27 mouse cellular contexts compared by ENCODE assay signal in genomic region chr1:182054651-182055050, GRCm38 (mm10). TPM values are rescaled to one million over a fixed set of nuclear protein-coding genes. Genes with fewer than 3 reads are reported as not detected.
DNase-seq lines count a peak whose midpoint lies in the region; ATAC-seq and TF ChIP-seq lines count a peak whose summit lies in the region.
"Had no signal": no experiment of that assay in that cellular context is flagged by ENCODE, and none has a peak within 500 bp of the region (broad histone marks: within the 10 kb centered on the region; RNA-seq: fewer than 3 reads in every experiment).

No protein-coding gene starts in this region.

- WGBS in heart, postnatal 0 days: 76% methylated on average over 6 of the region's 6 CpGs
- 82% methylated on average over 6 of the region's 6 CpGs for WGBS in embryonic facial prominence, embryonic 13.5 days

- H3K27ac ChIP-seq in gastrocnemius, adult 2 months: peak overlapping the region; percentile 82
- H3K27ac ChIP-seq in heart, postnatal 0 days (ENCODE audit: low read depth): peak overlapping the region; percentile 16; the same call in 1 of the 2 replicates
- peak overlapping the region; percentile 18; the same call in 1 of the 2 replicates for H3K27ac ChIP-seq in embryonic facial prominence, embryonic 13.5 days
- H3K27ac ChIP-seq: left cerebral cortex, adult 2 months; liver, embryonic 14.5 days; stomach, embryonic 15.5 days had no signal

- peak overlapping the region; percentile 18 for H3K4me3 ChIP-seq in gastrocnemius, adult 2 months
- H3K4me3 ChIP-seq in heart, postnatal 0 days (ENCODE audit: low read depth, low read length): no peak overlapping the region
- H3K4me3 ChIP-seq in embryonic facial prominence, embryonic 13.5 days: no peak overlapping the region
- H3K4me3 ChIP-seq: hindbrain, embryonic 13.5 days; left cerebral cortex, adult 2 months; stomach, embryonic 15.5 days had no signal

- no peak for TF ChIP-seq CTCF in gastrocnemius, adult 2 months (IDR thresholded peaks at IDR 0.05)
- TF ChIP-seq CTCF in heart, postnatal 0 days (IDR thresholded peaks at IDR 0.05; ENCODE audit: low read depth): no peak

- no peak for ATAC-seq in heart, postnatal 0 days (ENCODE audit: insufficient read depth, low read depth)
- ATAC-seq in embryonic facial prominence, embryonic 13.5 days (ENCODE audit: insufficient number of reproducible peaks, insufficient read depth, low FRiP score, low TSS enrichment, low read depth): no peak
- ATAC-seq: activated CD4-positive, CD25-positive, alpha-beta regulatory T cell, adult 4 months; forebrain, embryonic 14.5 days; intestine, postnatal 0 days had no signal

- H3K9ac ChIP-seq in heart, postnatal 0 days (replicated peaks; ENCODE audit: low read depth, low read length): no peak overlapping the region
- no peak overlapping the region for H3K9ac ChIP-seq in embryonic facial prominence, embryonic 13.5 days
- H3K9ac ChIP-seq: hindbrain, embryonic 13.5 days; liver, embryonic 14.5 days; stomach, embryonic 15.5 days had no signal

- no peaks in the 10 kb centered on the region for H3K27me3 ChIP-seq in heart, postnatal 0 days (ENCODE audit: control insufficient read depth, insufficient read depth, low read length)
- H3K27me3 ChIP-seq in embryonic facial prominence, embryonic 13.5 days: no peaks in the 10 kb centered on the region
- H3K27me3 ChIP-seq: CH12.LX; hindbrain, embryonic 13.5 days; stomach, embryonic 15.5 days had no signal

- H3K4me1 ChIP-seq in heart, postnatal 0 days (ENCODE audit: control insufficient read depth, insufficient read depth): peaks cover 11% of the 10 kb centered on the region
- peaks cover 40% of the 10 kb centered on the region for H3K4me1 ChIP-seq in embryonic facial prominence, embryonic 13.5 days

- H3K36me3 ChIP-seq in heart, postnatal 0 days (replicated peaks; ENCODE audit: control insufficient read depth, insufficient read depth, low read length): no peaks in the 10 kb centered on the region
- H3K36me3 ChIP-seq in embryonic facial prominence, embryonic 13.5 days: no peaks in the 10 kb centered on the region
- H3K36me3 ChIP-seq: hindbrain, embryonic 13.5 days; stomach, embryonic 15.5 days had no signal

- no peaks in the 10 kb centered on the region for H3K9me3 ChIP-seq in heart, postnatal 0 days (replicated peaks; ENCODE audit: control insufficient read depth, low read length)
- no peaks in the 10 kb centered on the region for H3K9me3 ChIP-seq in embryonic facial prominence, embryonic 13.5 days
- H3K9me3 ChIP-seq: hindbrain, embryonic 13.5 days; stomach, embryonic 15.5 days had no signal

- intact Hi-C loops in gastrocnemius, adult 2 months (cut with DNase I): loop anchor here (5.0 kb wide), 1 partner anchor 32 kb away; no protein-coding TSS in a partner anchor

- no peak overlapping the region for H3K4me2 ChIP-seq in heart, postnatal 0 days (ENCODE audit: low read depth, low read length)
- no peak overlapping the region for H3K4me2 ChIP-seq in embryonic facial prominence, embryonic 13.5 days
- H3K4me2 ChIP-seq: hindbrain, embryonic 13.5 days; stomach, embryonic 15.5 days had no signal

- no peak for DNase-seq in gastrocnemius, adult 2 months
- no peak for DNase-seq in gastrocnemius, adult 8-10 months (ENCODE audit: low spot score in 2 of 2)
- DNase-seq in heart, postnatal 0 days (ENCODE audit: low spot score): no peak
- DNase-seq in heart, adult 11 months: no peak
- DNase-seq in ES-CJ7 (ENCODE audit: low read depth, low spot score): peak; percentile 76
- DNase-seq in lung, postnatal 4 days: no peak
- DNase-seq in adrenal gland, adult 18-20 months (ENCODE audit: low spot score in 2 of 2): no peak
- DNase-seq: cerebellum, adult 8-10 months; cerebellum, postnatal 25 days; kidney, adult 9 months; kidney, postnatal 14 days; liver; lung, adult 2 months; lung, postnatal 10 days; midbrain, embryonic 14.5 days; right cerebral cortex, postnatal 25 days; thymus, adult 18-20 months; thymus, postnatal 25 days had no signal

- TF ChIP-seq EP300 in heart, postnatal 0 days (IDR thresholded peaks at IDR 0.05; ENCODE audit: low read depth): no peak

RNA-seq across cellular contexts. Expression of gene Enah, which starts 34.9 kb away (rescaled TPM):
- total RNA-seq in gastrocnemius, adult 2 months (2021): 10 to 100 TPM; 31.6 to 73.0 TPM
- 10 to 100 TPM; 43.1 to 56.3 (median 48.3) TPM for total RNA-seq in gastrocnemius, adult 8-10 months (2022)
- 69.3 and 77.9 TPM in 2 replicates for total RNA-seq in heart, postnatal 0 days (2014; rRNA removed; ENCODE audit: low replicate concordance)
- 10.3 and 13.2 TPM in 2 replicates for polyA plus RNA-seq in heart, postnatal 0 days (2015; fragmentation: Nextera tagmentation; extraction: Ambion mirVana)
- polyA plus RNA-seq in embryonic facial prominence, embryonic 13.5 days (2015; fragmentation: Nextera tagmentation; extraction: Ambion mirVana): 28.0 and 30.8 TPM in 2 replicates
- 10 to 100 TPM; 66.5 to 68.8 TPM for total RNA-seq in adrenal gland, adult 18-20 months (2021)

Comparison
In these comparisons a context has a peak if more than half of its experiments do, and no peak if none do; other contexts are left out.
1. H3K27ac ChIP-seq: peak in every context shown above with its lines; median percentile 82 in gastrocnemius, adult 2 months; 18 in embryonic facial prominence, embryonic 13.5 days; 16 in heart, postnatal 0 days.